Mouse (Mus musculus) ES-E14 (cell line): Measurements from ENCODE around the gene Mfap2. TPM values are rescaled to one million over a fixed set of nuclear protein-coding genes. Genes with fewer than 3 reads are reported as not detected.

Source experiments
- DNase-seq: peaks from one replicate; pipeline ENCODE4 v3.0.0-alpha.2; 2013; ENCODE audit warnings: low read depth, low spot score
- H3K27ac ChIP-seq: 2 replicates; pipeline ENCODE4 v1.5.1; 2012; ENCODE audit warnings: low read depth, mild to moderate bottlenecking, low read length, moderate library complexity, mixed read lengths; ENCODE audit not compliant: poor library complexity, insufficient read depth, severe bottlenecking
- H3K36me3 ChIP-seq: 2 replicates; pipeline ENCODE4 v1.6.1; 2012; ENCODE audit warnings: mild to moderate bottlenecking, low read length, moderate library complexity, mixed read lengths; ENCODE audit not compliant: control insufficient read depth, poor library complexity, insufficient read depth, severe bottlenecking
- H3K4me1 ChIP-seq, 2 experiments: fragments of 150-350 bp in 1 of 2; sonication (generic) in 1 of 2; 2 replicates each; pipeline ENCODE4 v1.6.1; 2012; ENCODE audit warnings: low read length in 2 of 2, mild to moderate bottlenecking in 1 of 2, mixed read lengths in 1 of 2; ENCODE audit not compliant: control insufficient read depth in 2 of 2, insufficient read depth in 2 of 2, poor library complexity in 1 of 2
- H3K4me3 ChIP-seq, 2 experiments: fragments of 150-350 bp in 1 of 2; sonication (generic) in 1 of 2; 2 replicates each; pipeline ENCODE4 v1.5.1; 2012; ENCODE audit warnings: low read length in 2 of 2, low read depth in 1 of 2, mild to moderate bottlenecking in 1 of 2, mixed read lengths in 1 of 2; ENCODE audit not compliant: insufficient read depth in 1 of 2, poor library complexity in 1 of 2, severe bottlenecking in 1 of 2
- H3K9ac ChIP-seq: 2 replicates; pipeline ENCODE4 v1.6.1; 2012; ENCODE audit warnings: low read depth, mild to moderate bottlenecking, low read length, mixed read lengths; ENCODE audit not compliant: poor library complexity, insufficient read depth, severe bottlenecking
- H3K9me3 ChIP-seq: fragments of 150-350 bp; sonication (generic); 2 replicates; pipeline ENCODE4 v1.6.1; 2012; ENCODE audit warnings: low read depth, mild to moderate bottlenecking, low read length; ENCODE audit not compliant: control insufficient read depth, insufficient read depth
- CHD2 ChIP-seq: IDR thresholded peaks from 2 replicates; pipeline ENCODE4 v1.6.1; 2014; ENCODE audit warnings: mild to moderate bottlenecking, low read depth, low read length, inconsistent platforms
- HCFC1 ChIP-seq: IDR thresholded peaks from 2 replicates; pipeline ENCODE4 v1.6.1; 2012; ENCODE audit warnings: low read length, inconsistent platforms, borderline replicate concordance; ENCODE audit not compliant: insufficient read depth
- MAFK ChIP-seq: IDR thresholded peaks from 2 replicates; pipeline ENCODE4 v1.6.1; 2014; ENCODE audit warnings: mild to moderate bottlenecking, low read depth, low read length, inconsistent platforms; ENCODE audit not compliant: insufficient read depth
- ZC3H11A ChIP-seq: IDR thresholded peaks from 2 replicates; pipeline ENCODE4 v1.6.1; 2012; ENCODE audit warnings: low read depth, mild to moderate bottlenecking, inconsistent platforms, low read length, borderline replicate concordance
- ZNF384 ChIP-seq: IDR thresholded peaks from 2 replicates; pipeline ENCODE4 v1.6.1; 2012; ENCODE audit warnings: low read depth, low read length, inconsistent platforms
- in situ Hi-C, 2 experiments: fragments of 600-800 bp; cut with MboI; formaldehyde crosslinking; loops; one replicate each; pipeline ENCODE4 v1.15.1; 2025; ENCODE audit warnings: low sequenced_read_pairs in 2 of 2, inconsistent platforms in 1 of 2; ENCODE audit not compliant: unreplicated experiment in 2 of 2
- total RNA-seq: library from RNA; depleted of rRNA; stranded (reverse); fragments of 300-350 nt; gene quantifications from 2 replicates; pipeline ENCODE4 v1.2.3, GENCODE M21; 2012

Mfap2 gene
- total RNA-seq, 1 experiment = 1.4 TPM

DNA sequence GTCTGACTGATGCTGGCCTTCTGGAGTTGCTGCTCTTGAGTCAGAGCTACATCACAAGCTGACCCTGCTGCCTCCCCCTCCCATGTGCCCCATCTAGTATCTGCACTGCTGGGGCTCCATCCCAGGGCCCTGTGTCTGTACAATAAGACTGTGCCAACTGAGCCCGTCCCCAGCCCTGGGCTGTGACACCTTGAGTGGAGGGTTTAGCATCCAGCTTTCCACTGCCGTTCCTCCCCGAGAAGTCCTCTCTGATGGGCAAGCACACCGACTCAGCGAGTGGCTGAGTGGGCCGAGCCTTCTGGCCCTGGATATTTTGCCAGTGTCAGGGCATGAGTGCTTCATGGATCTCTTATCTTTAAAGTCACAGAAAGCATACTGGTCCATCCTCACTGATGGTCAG, 35.8 kb upstream of the Mfap2 start:
- Histone ChIP-seq H3K27ac (no peak overlapping the region), H3K36me3 (peaks cover 61% of the 10 kb centered on the region), H3K4me3 (no peak overlapping the region), H3K9ac (no peak overlapping the region), H3K9me3 (no peaks in the 10 kb centered on the region), H3K4me1 (peaks cover 0 to 12% of the 10 kb centered on the region in 2 experiments; a peak in 2 of 4 replicates)
- in situ Hi-C loops = no loop called here
- DNase-seq = no peak
- TF ChIP-seq MAFK (no peak), HCFC1 (no peak), ZNF384 (no peak), ZC3H11A (no peak), CHD2 (no peak)

DNA sequence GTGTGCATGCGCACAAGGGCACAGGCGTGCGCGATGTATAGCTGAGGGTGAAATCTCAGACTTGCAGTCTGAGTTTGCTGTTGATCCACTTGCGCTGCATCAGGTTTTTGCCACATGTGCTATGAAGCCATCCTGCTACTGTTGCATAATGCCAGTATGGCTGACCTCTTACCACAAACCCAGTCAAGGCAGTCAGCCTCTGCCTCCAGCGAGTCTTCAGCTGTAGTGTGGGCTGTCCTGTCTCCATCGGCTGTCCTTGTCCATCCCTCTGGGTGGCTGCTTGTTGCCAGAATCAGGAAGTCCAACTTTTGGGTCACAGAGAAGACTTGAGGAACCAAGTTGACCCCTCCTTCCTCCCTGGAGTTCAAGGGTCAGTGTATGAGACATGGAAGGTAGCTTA, 34.9 kb upstream of the Mfap2 start:
- TF ChIP-seq MAFK (no peak), ZNF384 (no peak), ZC3H11A (no peak)
- Histone ChIP-seq H3K36me3 (peaks cover 61% of the 10 kb centered on the region), H3K4me3 (no peak overlapping the region), H3K27ac (no peak overlapping the region), H3K9ac (no peak overlapping the region), H3K9me3 (no peaks in the 10 kb centered on the region), H3K4me1 (peaks cover 0 to 12% of the 10 kb centered on the region in 2 experiments; a peak in 2 of 4 replicates)
- DNase-seq = no peak
- in situ Hi-C loops = no loop called here

DNA sequence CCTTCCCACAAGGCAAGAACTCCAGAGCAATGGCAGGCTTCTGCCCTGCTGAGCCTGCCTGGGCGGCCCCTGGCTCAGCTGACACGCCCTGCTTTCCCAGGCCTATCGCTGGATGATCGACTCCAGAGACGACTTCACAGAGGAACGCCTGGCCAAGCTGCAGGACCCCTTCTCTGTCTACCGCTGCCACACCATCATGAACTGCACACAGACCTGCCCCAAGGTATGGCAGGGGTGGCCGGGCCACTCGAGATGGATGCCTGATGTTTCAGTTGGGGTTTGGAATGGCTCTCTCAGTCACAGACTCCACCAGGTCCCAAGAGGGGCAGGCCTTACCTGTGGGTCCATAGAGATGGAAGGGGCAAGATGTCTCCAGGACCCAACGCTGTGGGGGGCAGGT, 32.9 kb upstream of the Mfap2 start:
- no peak overlapping the region for H3K27ac ChIP-seq
- TF ChIP-seq CHD2 (no peak), ZC3H11A (no peak), MAFK (no peak), HCFC1 (no peak), ZNF384 (no peak)
- no peak overlapping the region for H3K4me3 ChIP-seq
- H3K9ac ChIP-seq = no peak overlapping the region
- H3K9me3 ChIP-seq = no peaks in the 10 kb centered on the region
- H3K36me3 ChIP-seq = peaks cover 49% of the 10 kb centered on the region
- H3K4me1 ChIP-seq = peaks cover 0 to 8% of the 10 kb centered on the region in 2 experiments; a peak in 1 of 4 replicates
- in situ Hi-C loops = no loop called here
- no peak for DNase-seq

DNA sequence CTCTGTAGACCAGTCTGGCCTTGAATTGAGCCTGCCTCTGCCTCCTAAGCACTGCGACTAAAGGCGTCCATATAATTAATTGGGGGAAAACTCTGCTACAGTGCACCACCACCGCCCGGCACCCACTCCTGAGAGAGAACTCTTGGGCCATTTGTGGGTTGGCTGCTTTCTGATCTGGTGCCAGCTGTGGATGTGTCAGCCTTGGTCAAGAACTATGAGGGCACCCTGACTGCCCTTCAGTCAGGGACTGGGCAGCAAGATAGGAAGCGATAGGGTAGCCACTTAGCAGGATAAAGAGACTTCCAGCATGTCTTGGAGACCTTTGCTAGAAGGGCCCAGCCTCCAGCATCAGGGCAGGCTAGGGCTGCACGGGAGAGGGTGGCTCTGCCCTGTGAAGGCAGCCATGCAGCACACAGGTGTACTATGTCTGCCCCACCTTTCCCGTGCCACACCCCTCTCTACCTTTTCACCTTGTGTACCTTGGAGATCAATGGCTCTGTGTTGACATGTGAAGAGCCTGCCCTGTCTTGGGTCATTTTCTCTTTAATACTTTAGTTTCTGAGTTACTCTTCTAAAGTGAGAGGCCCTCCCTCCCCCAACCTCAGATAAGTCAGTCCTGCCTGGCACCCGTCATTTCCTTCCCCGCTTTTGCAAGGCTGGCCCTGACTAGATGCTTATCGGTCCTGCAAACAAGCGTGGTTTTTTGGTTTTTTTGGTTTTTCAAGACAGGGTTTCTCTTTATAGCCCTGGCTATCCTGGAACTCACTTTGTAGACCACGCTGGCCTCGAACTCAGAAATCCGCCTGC, 32.1 kb upstream of the Mfap2 start:
- no peak for TF ChIP-seq HCFC1
- no peak for TF ChIP-seq MAFK
- no peak for TF ChIP-seq ZNF384
- no peak for TF ChIP-seq CHD2
- Histone ChIP-seq H3K9ac (no peak overlapping the region), H3K4me1 (peaks cover 0 to 8% of the 10 kb centered on the region in 2 experiments; a peak in 2 of 4 replicates), H3K9me3 (no peaks in the 10 kb centered on the region), H3K36me3 (peaks cover 41% of the 10 kb centered on the region), H3K4me3 (no peak overlapping the region), H3K27ac (no peak overlapping the region)
- in situ Hi-C loops = no loop called here
- DNase-seq = no peak

DNA sequence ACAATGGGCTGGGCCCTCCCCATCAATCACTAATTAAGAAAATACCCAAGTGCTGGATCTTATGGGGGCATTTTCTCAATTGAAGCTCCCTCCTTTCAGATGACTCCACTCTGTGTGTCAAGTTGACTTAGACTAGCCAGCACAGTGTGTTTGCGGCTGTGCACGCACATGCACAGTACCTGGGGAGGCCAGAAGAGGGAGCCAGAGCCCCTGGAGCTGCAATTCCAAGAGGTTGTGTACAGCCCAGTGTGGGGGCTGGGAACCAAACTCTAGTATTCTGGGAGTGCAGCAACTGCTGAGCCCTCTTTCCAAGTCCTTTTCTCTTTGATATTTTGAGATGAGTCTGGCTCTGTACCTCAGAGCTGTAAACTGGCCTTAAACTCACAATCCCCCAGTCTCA, 28.6 kb upstream of the Mfap2 start:
- Histone ChIP-seq H3K4me3 (no peak overlapping the region), H3K4me1 (peaks cover 0 to 12% of the 10 kb centered on the region in 2 experiments; a peak in 2 of 4 replicates), H3K9me3 (no peaks in the 10 kb centered on the region), H3K9ac (no peak overlapping the region), H3K36me3 (peaks cover 14% of the 10 kb centered on the region), H3K27ac (no peak overlapping the region)
- in situ Hi-C loops = no loop called here
- DNase-seq = no peak
- TF ChIP-seq ZC3H11A (no peak), ZNF384 (no peak), MAFK (no peak), HCFC1 (no peak), CHD2 (no peak)
